Mouse (Mus musculus): ENCODE data around the gene Nfya. TPM values are rescaled to one million over a fixed set of nuclear protein-coding genes. Genes with fewer than 3 reads are reported as not detected.

Nfya gene
- polyA plus RNA-seq, 1 experiment: 73.8 TPM

- Histone ChIP-seq H3K27me3 (ENCODE audit: control insufficient read depth, insufficient read depth, low read length) (no peaks in the 10 kb centered on the region), H3K4me3 (ENCODE audit: control insufficient read depth, low read depth, low read length) (no peak overlapping the region), H3K4me1 (ENCODE audit: control insufficient read depth, insufficient read depth, low read length) (no peaks in the 10 kb centered on the region), H3K36me3 (ENCODE audit: control insufficient read depth, insufficient read depth, low read length) (no peaks in the 10 kb centered on the region), H3K27ac (ENCODE audit: control insufficient read depth, insufficient read depth, low read depth, low read length) (no peak overlapping the region)
- no peak for TF ChIP-seq POLR2A (IDR thresholded peaks at IDR 0.05; ENCODE audit: control insufficient read depth, low read depth, low read length)
- TF ChIP-seq CTCF (IDR thresholded peaks at IDR 0.05; ENCODE audit: control insufficient read depth, insufficient read depth, insufficient replicate concordance, low read depth, low read length): no peak
These were observed 38.1 kb downstream of the Nfya start for GRCm38 (mm10) chr17:48371621-48372020.

- H3K36me3 ChIP-seq (ENCODE audit: control insufficient read depth, insufficient read depth, low read length): no peaks in the 10 kb centered on the region
- H3K4me3 ChIP-seq (ENCODE audit: control insufficient read depth, low read depth, low read length): no peak overlapping the region
- peaks cover 4% of the 10 kb centered on the region; the same call in 1 of the 2 replicates for H3K4me1 ChIP-seq (ENCODE audit: control insufficient read depth, insufficient read depth, low read length)
- TF ChIP-seq CTCF (IDR thresholded peaks at IDR 0.05; ENCODE audit: control insufficient read depth, insufficient read depth, insufficient replicate concordance, low read depth, low read length): no peak
- TF ChIP-seq POLR2A (IDR thresholded peaks at IDR 0.05; ENCODE audit: control insufficient read depth, low read depth, low read length): no peak
- no peaks in the 10 kb centered on the region for H3K27me3 ChIP-seq (ENCODE audit: control insufficient read depth, insufficient read depth, low read length)
- no peak overlapping the region for H3K27ac ChIP-seq (ENCODE audit: control insufficient read depth, insufficient read depth, low read depth, low read length)
These were observed 42.9 kb downstream of the Nfya start for GRCm38 (mm10) chr17:48366806-48367205.

GRCm38 (mm10) chr17:48365511-48366155 lies 44.1 kb downstream of the Nfya start:
- H3K4me3 ChIP-seq (ENCODE audit: control insufficient read depth, low read depth, low read length): no peak overlapping the region
- H3K4me1 ChIP-seq (ENCODE audit: control insufficient read depth, insufficient read depth, low read length): peaks cover 4% of the 10 kb centered on the region; the same call in 1 of the 2 replicates
- H3K36me3 ChIP-seq (ENCODE audit: control insufficient read depth, insufficient read depth, low read length): no peaks in the 10 kb centered on the region
- H3K27ac ChIP-seq (ENCODE audit: control insufficient read depth, insufficient read depth, low read depth, low read length): no peak overlapping the region
- no peaks in the 10 kb centered on the region for H3K27me3 ChIP-seq (ENCODE audit: control insufficient read depth, insufficient read depth, low read length)
- TF ChIP-seq CTCF (IDR thresholded peaks at IDR 0.05; ENCODE audit: control insufficient read depth, insufficient read depth, insufficient replicate concordance, low read depth, low read length): no peak

- Histone ChIP-seq H3K4me3 (ENCODE audit: control insufficient read depth, low read depth, low read length) (no peak overlapping the region), H3K4me1 (ENCODE audit: control insufficient read depth, insufficient read depth, low read length) (peaks cover 4% of the 10 kb centered on the region; the same call in 1 of the 2 replicates), H3K36me3 (ENCODE audit: control insufficient read depth, insufficient read depth, low read length) (no peaks in the 10 kb centered on the region), H3K27ac (ENCODE audit: control insufficient read depth, insufficient read depth, low read depth, low read length) (no peak overlapping the region), H3K27me3 (ENCODE audit: control insufficient read depth, insufficient read depth, low read length) (no peaks in the 10 kb centered on the region)
- TF ChIP-seq POLR2A (IDR thresholded peaks at IDR 0.05; ENCODE audit: control insufficient read depth, low read depth, low read length) (no peak), CTCF (IDR thresholded peaks at IDR 0.05; ENCODE audit: control insufficient read depth, insufficient read depth, insufficient replicate concordance, low read depth, low read length) (no peak)
These were observed 46.2 kb downstream of the Nfya start for GRCm38 (mm10) chr17:48363421-48363965.

- Histone ChIP-seq H3K27ac (ENCODE audit: control insufficient read depth, insufficient read depth, low read depth, low read length) (no peak overlapping the region), H3K4me3 (ENCODE audit: control insufficient read depth, low read depth, low read length) (no peak overlapping the region), H3K36me3 (ENCODE audit: control insufficient read depth, insufficient read depth, low read length) (no peaks in the 10 kb centered on the region), H3K27me3 (ENCODE audit: control insufficient read depth, insufficient read depth, low read length) (no peaks in the 10 kb centered on the region), H3K4me1 (ENCODE audit: control insufficient read depth, insufficient read depth, low read length) (peaks cover 4% of the 10 kb centered on the region; the same call in 1 of the 2 replicates)
- TF ChIP-seq POLR2A (IDR thresholded peaks at IDR 0.05; ENCODE audit: control insufficient read depth, low read depth, low read length) (no peak), CTCF (IDR thresholded peaks at IDR 0.05; ENCODE audit: control insufficient read depth, insufficient read depth, insufficient replicate concordance, low read depth, low read length) (no peak)
These were observed 46.7 kb downstream of the Nfya start for GRCm38 (mm10) chr17:48362966-48363365.

- no peak overlapping the region for H3K27ac ChIP-seq (ENCODE audit: control insufficient read depth, insufficient read depth, low read depth, low read length)
- H3K27me3 ChIP-seq (ENCODE audit: control insufficient read depth, insufficient read depth, low read length): no peaks in the 10 kb centered on the region
- no peak overlapping the region for H3K4me3 ChIP-seq (ENCODE audit: control insufficient read depth, low read depth, low read length)
- no peaks in the 10 kb centered on the region for H3K36me3 ChIP-seq (ENCODE audit: control insufficient read depth, insufficient read depth, low read length)
- TF ChIP-seq CTCF (IDR thresholded peaks at IDR 0.05; ENCODE audit: control insufficient read depth, insufficient read depth, insufficient replicate concordance, low read depth, low read length) (no peak), POLR2A (IDR thresholded peaks at IDR 0.05; ENCODE audit: control insufficient read depth, low read depth, low read length) (no peak)
- peaks cover 4% of the 10 kb centered on the region; the same call in 1 of the 2 replicates for H3K4me1 ChIP-seq (ENCODE audit: control insufficient read depth, insufficient read depth, low read length)
These were observed 47.4 kb downstream of the Nfya start for GRCm38 (mm10) chr17:48362346-48362745.

GRCm38 (mm10) chr17:48360462-48360861 lies 49.2 kb downstream of the Nfya start:
- peaks cover 4% of the 10 kb centered on the region; the same call in 1 of the 2 replicates for H3K4me1 ChIP-seq (ENCODE audit: control insufficient read depth, insufficient read depth, low read length)
- no peaks in the 10 kb centered on the region for H3K27me3 ChIP-seq (ENCODE audit: control insufficient read depth, insufficient read depth, low read length)
- H3K4me3 ChIP-seq (ENCODE audit: control insufficient read depth, low read depth, low read length): no peak overlapping the region
- no peak overlapping the region for H3K27ac ChIP-seq (ENCODE audit: control insufficient read depth, insufficient read depth, low read depth, low read length)
- H3K36me3 ChIP-seq (ENCODE audit: control insufficient read depth, insufficient read depth, low read length): no peaks in the 10 kb centered on the region
- TF ChIP-seq POLR2A (IDR thresholded peaks at IDR 0.05; ENCODE audit: control insufficient read depth, low read depth, low read length) (no peak), CTCF (IDR thresholded peaks at IDR 0.05; ENCODE audit: control insufficient read depth, insufficient read depth, insufficient replicate concordance, low read depth, low read length) (no peak)

All from testis, adult 2 months (tissue).